Mouse (Mus musculus): Measurements from ENCODE around the gene Slc30a9.

- TF ChIP-seq CTCF (IDR thresholded peaks at IDR 0.05; ENCODE audit: borderline replicate concordance, insufficient read depth, low read depth, low read length) (no peak), POLR2A (IDR thresholded peaks at IDR 0.05; ENCODE audit: borderline replicate concordance, insufficient read depth, low read length) (no peak)
These were observed 40.3 kb downstream of the Slc30a9 start for GRCm38 (mm10) chr5:67347060-67347459.

All from cerebellum, adult 2 months (tissue).